Mouse (Mus musculus) testis, postnatal 10 days (tissue): ENCODE data around the gene Tjp2.
A peak's percentile ranks its signal among the peaks of the same experiment; 100 is the strongest.

Experiments used
- DNase-seq: peaks from one replicate; pipeline ENCODE4 v3.0.0; 2021; ENCODE audit warnings: low spot score

Tjp2 gene

GRCm38 (mm10) chr19:24176692-24177091, 48.1 kb downstream of the Tjp2 start:
- no peak for DNase-seq

- DNase-seq, result no peak
These were observed 49.9 kb downstream of the Tjp2 start for GRCm38 (mm10) chr19:24174896-24175295.

- peak; percentile 92 for DNase-seq
These were observed 51.0 kb downstream of the Tjp2 start for GRCm38 (mm10) chr19:24173608-24174523.

GRCm38 (mm10) chr19:24173020-24173419, 51.8 kb downstream of the Tjp2 start:
- DNase-seq, result no peak

GRCm38 (mm10) chr19:24168531-24168930, 56.3 kb downstream of the Tjp2 start:
- no peak for DNase-seq

GRCm38 (mm10) chr19:24166516-24167091, 58.2 kb downstream of the Tjp2 start:
- no peak for DNase-seq

GRCm38 (mm10) chr19:24163974-24164373, 60.9 kb downstream of the Tjp2 start:
- DNase-seq, result no peak

GRCm38 (mm10) chr19:24160460-24160859, 64.4 kb downstream of the Tjp2 start:
- no peak for DNase-seq

GRCm38 (mm10) chr19:24159751-24160150, 65.1 kb downstream of the Tjp2 start:
- no peak for DNase-seq

- DNase-seq, result no peak
These were observed 65.5 kb downstream of the Tjp2 start for GRCm38 (mm10) chr19:24159334-24159733.

- DNase-seq, result no peak
These were observed 68.8 kb downstream of the Tjp2 start for GRCm38 (mm10) chr19:24156067-24156455.

- no peak for DNase-seq
These were observed 69.3 kb downstream of the Tjp2 start for GRCm38 (mm10) chr19:24155395-24156066.

- DNase-seq, result no peak
These were observed 71.4 kb downstream of the Tjp2 start for GRCm38 (mm10) chr19:24153266-24154023.

GRCm38 (mm10) chr19:24144009-24144408, 80.8 kb downstream of the Tjp2 start:
- no peak for DNase-seq

GRCm38 (mm10) chr19:24142621-24143061, 82.2 kb downstream of the Tjp2 start:
- DNase-seq, result peak; percentile 54

GRCm38 (mm10) chr19:24140298-24140697, 84.5 kb downstream of the Tjp2 start:
- DNase-seq, result no peak

- DNase-seq, result no peak
These were observed 87.4 kb downstream of the Tjp2 start for GRCm38 (mm10) chr19:24137392-24137791.

- DNase-seq, result no peak
These were observed 89.8 kb downstream of the Tjp2 start for GRCm38 (mm10) chr19:24134991-24135390.

- DNase-seq, result no peak
These were observed 90.5 kb downstream of the Tjp2 start for GRCm38 (mm10) chr19:24134144-24134911.

GRCm38 (mm10) chr19:24123534-24124290, 101.1 kb downstream of the Tjp2 start:
- no peak for DNase-seq

- no peak for DNase-seq
These were observed 101.7 kb downstream of the Tjp2 start for GRCm38 (mm10) chr19:24123087-24123486.
